Mouse (Mus musculus) spleen, adult 2 months (tissue): ENCODE measurements around the gene Hand2.

Experiments used
- CTCF ChIP-seq: fragments of 200-500 bp; IDR thresholded peaks from 2 replicates; pipeline ENCODE4 v1.5.1; 2011; ENCODE audit warnings: mild to moderate bottlenecking, inconsistent platforms; ENCODE audit not compliant: insufficient read depth, insufficient read length, insufficient replicate concordance; ENCODE audit errors: extremely low read depth
- POLR2A ChIP-seq: fragments of 200-500 bp; IDR thresholded peaks from 2 replicates; pipeline ENCODE4 v1.6.1; 2011; ENCODE audit warnings: low read depth, low read length, inconsistent platforms

DNA sequence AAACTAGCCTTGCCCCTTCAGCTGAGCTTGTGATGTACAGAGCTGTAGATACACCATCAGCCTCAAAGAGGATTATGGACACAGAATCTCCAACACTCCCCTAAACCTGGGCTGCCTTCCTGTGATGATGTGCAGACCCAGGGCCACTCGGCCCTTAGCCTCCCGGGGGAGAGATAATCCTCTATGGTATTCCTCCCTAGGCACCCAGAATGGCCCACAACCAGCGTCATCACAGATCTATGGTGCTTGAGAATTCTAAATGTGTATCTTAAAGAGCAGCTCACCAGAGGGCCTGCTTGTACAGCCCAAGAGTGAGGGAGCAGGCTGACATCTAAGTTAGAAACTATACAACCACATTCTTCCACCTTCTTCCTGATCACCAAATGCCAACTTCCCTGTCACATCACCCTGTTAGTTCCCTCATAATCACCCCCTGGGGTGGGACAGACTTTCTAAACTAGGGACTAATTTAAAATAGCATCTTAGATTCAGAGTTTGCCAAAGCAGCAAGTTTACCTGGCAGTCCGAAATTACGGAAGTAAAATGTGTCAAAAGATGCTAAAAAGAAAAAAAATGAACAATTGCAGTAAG is 2.8 kb upstream of the Hand2 start:
- TF ChIP-seq POLR2A (no peak), CTCF (no peak)
